Mouse (Mus musculus) C2C12 (cell line): ENCODE data around the gene Bco1. TPM values are rescaled to one million over a fixed set of nuclear protein-coding genes. Genes with fewer than 3 reads are reported as not detected.

Source experiments
- H3K27me3 ChIP-seq: one replicate; pipeline ENCODE4 v1.6.1; 2011; ENCODE audit not compliant: control insufficient read depth, insufficient read depth, insufficient read length
- H3K36me3 ChIP-seq: one replicate; pipeline ENCODE4 v1.6.1; 2011; ENCODE audit not compliant: control insufficient read depth, insufficient read depth
- H3K4me3 ChIP-seq: one replicate; pipeline ENCODE4 v1.5.1; 2011; ENCODE audit warnings: mild to moderate bottlenecking, control low read depth; ENCODE audit not compliant: poor library complexity, insufficient read depth, severe bottlenecking
- H3K79me2 ChIP-seq: one replicate; pipeline ENCODE4 v1.6.1; 2011; ENCODE audit not compliant: control insufficient read depth, insufficient read depth
- H3K79me3 ChIP-seq: one replicate; pipeline ENCODE4 v1.6.1; 2011; ENCODE audit warnings: low read depth, control low read depth
- H3ac ChIP-seq: one replicate; pipeline ENCODE3; 2011; ENCODE audit warnings: low read depth; ENCODE audit not compliant: control insufficient read depth, insufficient read length
- CEBPB ChIP-seq: IDR thresholded peaks from one replicate; pipeline ENCODE4 v1.6.1; 2011; ENCODE audit warnings: low read depth, mild to moderate bottlenecking, control low read depth, moderate library complexity
- CTCF ChIP-seq: IDR thresholded peaks from one replicate; pipeline ENCODE4 v1.5.1; 2011; ENCODE audit not compliant: control insufficient read depth, insufficient read depth, insufficient read length
- FOSL1 ChIP-seq: IDR thresholded peaks from one replicate; pipeline ENCODE4 v1.8.0; 2011; ENCODE audit warnings: mild to moderate bottlenecking, low read length; ENCODE audit not compliant: poor library complexity, insufficient read depth, severe bottlenecking
- MAX ChIP-seq: IDR thresholded peaks from one replicate; pipeline ENCODE4 v1.6.1; 2011; ENCODE audit warnings: mild to moderate bottlenecking, control low read depth
- MYOD1 ChIP-seq: IDR thresholded peaks from one replicate; pipeline ENCODE4 v1.6.1; 2011; ENCODE audit warnings: low read depth; ENCODE audit not compliant: control insufficient read depth, insufficient read length
- MYOG ChIP-seq: IDR thresholded peaks from one replicate; pipeline ENCODE4 v1.6.1; 2011; ENCODE audit not compliant: control insufficient read depth, insufficient read length; ENCODE audit errors: extremely low read depth
- USF1 ChIP-seq: IDR thresholded peaks from one replicate; pipeline ENCODE4 v1.6.1; 2011; ENCODE audit warnings: low read depth, mild to moderate bottlenecking, control low read depth, moderate library complexity
- polyA plus RNA-seq: library from polyadenylated mRNA; unstranded; fragments of >200 nt; fragmentation: generic; extraction: Trizol; gene quantifications from one replicate; pipeline ENCODE4 v1.2.1, GENCODE M21; 2012; ENCODE audit warnings: missing spikeins

Bco1 gene
- polyA plus RNA-seq, 1 experiment = not detected

DNA sequence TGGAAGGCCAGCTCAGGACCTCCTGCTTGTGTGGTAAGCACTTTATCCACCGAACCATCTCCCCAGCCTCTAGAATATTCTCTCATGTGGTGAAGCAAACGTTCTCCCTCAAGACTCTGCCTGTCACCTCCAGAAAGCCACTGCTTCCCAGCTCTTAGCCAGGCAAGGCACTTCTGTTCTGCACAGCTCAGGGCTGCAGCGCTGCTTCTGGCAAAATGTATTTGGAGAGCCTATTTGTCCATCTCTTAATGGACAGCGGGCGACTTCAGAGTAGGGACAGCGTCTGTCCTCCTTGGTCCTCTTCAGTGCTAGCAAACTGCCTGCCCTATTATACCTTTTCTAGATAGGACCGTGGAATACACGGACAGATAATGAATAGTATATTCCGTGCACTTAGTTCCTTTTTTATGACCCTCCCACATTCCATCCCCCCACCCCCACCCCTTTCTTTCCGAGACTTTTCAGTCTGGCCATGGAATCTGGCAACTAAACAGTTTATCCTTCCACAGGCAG is 1.5 kb downstream of the Bco1 start:
- TF ChIP-seq MYOD1 (no peak), FOSL1 (no peak), MAX (no peak), USF1 (no peak), MYOG (no peak), CTCF (no peak), CEBPB (no peak)
- Histone ChIP-seq H3K4me3 (no peak overlapping the region), H3ac (no peak overlapping the region), H3K79me3 (no peaks in the 10 kb centered on the region), H3K36me3 (no peaks in the 10 kb centered on the region), H3K79me2 (no peaks in the 10 kb centered on the region), H3K27me3 (peaks cover 7% of the 10 kb centered on the region)

DNA sequence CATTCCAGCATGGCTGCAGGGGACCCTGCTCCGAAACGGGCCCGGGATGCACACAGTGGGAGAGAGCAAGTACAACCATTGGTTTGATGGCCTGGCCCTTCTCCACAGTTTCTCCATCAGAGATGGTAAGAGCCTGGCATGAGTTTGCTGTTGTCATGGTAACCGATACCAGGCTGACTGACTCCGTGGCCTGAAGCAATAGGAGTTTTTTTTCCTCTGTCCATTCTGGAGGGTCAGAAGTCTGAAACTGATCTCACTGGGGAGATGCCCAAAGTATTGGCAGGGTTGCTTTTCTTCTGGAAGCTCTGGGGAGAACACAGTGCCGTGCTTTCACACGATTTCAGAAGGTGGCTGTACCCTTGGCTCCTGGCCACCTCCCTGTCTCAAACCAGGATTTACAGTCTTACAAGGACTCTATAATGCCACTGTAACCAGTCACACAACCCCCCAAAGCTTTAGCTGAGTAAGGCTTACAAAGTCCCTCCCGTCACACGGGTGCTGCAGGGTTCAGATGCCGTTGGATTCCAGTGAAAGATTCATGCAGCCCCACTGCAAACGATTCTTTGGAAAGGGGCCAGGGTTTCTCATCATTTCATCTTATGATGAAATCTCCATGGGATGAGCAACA is 2.0 kb downstream of the Bco1 start:
- Histone ChIP-seq H3K79me2 (no peaks in the 10 kb centered on the region), H3K36me3 (no peaks in the 10 kb centered on the region), H3K79me3 (no peaks in the 10 kb centered on the region), H3ac (no peak overlapping the region), H3K4me3 (no peak overlapping the region), H3K27me3 (peaks cover 4% of the 10 kb centered on the region)
- TF ChIP-seq CEBPB = no peak
- TF ChIP-seq MYOD1 = no peak
- no peak for TF ChIP-seq MAX
- TF ChIP-seq USF1 = no peak
- TF ChIP-seq FOSL1 = no peak
- TF ChIP-seq CTCF = no peak
- TF ChIP-seq MYOG = no peak

DNA sequence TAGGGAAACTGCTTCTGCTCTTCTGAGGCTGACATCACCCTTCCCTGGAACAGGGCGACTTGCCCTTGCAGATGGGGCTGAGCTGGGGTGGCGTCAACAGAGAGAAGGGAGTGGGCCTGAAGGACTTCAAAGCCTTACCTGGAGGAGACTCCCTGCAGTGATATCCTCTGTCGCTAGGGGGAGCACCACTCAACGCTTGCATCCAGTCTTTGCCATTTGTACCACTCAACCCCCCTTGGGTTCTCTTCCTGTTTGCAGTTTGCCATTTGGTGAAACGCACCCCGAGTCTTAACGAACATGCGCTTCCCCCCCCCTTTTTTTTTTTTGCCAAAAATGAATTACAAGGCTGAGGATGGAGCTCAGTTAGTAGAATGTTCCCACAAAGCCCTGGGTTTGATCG is 11.9 kb downstream of the Bco1 start:
- Histone ChIP-seq H3K27me3 (no peaks in the 10 kb centered on the region), H3K79me3 (no peaks in the 10 kb centered on the region), H3K36me3 (no peaks in the 10 kb centered on the region), H3K79me2 (no peaks in the 10 kb centered on the region), H3K4me3 (no peak overlapping the region), H3ac (no peak overlapping the region)
- no peak for TF ChIP-seq USF1
- no peak for TF ChIP-seq FOSL1
- no peak for TF ChIP-seq MYOD1
- TF ChIP-seq MYOG = no peak
- no peak for TF ChIP-seq MAX
- no peak for TF ChIP-seq CEBPB
- peak; percentile 77 for TF ChIP-seq CTCF

DNA sequence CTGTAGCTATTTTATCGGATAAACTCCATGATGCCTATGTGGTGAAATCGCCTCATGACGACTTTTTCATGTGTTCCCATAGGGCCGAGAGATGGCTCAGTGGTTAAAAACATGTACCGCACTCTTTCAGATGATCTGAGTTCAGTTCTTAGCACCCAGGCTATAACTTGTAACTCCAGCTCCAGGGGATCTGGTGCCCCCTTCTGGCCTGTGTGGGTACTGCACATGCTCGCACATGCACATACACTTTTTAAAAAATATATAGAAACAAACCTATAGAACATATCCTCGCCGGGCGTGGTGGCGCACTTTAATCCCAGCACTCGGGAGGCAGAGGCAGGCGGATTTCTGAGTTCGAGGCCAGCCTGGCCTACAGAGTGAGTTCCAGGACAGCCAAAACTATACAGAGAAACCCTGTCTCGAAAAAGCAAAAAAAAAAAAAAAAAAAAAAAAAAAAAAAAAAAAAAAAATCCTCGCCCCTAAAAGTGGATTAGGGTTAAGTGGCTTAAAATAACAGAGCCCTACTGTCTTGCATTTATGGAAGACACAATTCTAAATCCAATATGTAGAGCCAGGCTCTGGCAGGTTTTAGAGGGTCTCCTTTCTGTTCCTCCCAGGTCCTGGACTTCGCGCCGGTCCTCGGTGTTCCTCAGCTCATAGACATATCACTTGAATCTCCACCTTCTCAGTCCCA is 13.5 kb downstream of the Bco1 start:
- no peak overlapping the region for H3ac ChIP-seq
- H3K4me3 ChIP-seq = no peak overlapping the region
- H3K36me3 ChIP-seq = no peaks in the 10 kb centered on the region
- TF ChIP-seq MYOD1 (no peak), USF1 (no peak), CEBPB (no peak), CTCF (no peak), MYOG (no peak), MAX (no peak), FOSL1 (no peak)
- no peaks in the 10 kb centered on the region for H3K79me2 ChIP-seq
- H3K79me3 ChIP-seq = no peaks in the 10 kb centered on the region
- H3K27me3 ChIP-seq = no peaks in the 10 kb centered on the region

DNA sequence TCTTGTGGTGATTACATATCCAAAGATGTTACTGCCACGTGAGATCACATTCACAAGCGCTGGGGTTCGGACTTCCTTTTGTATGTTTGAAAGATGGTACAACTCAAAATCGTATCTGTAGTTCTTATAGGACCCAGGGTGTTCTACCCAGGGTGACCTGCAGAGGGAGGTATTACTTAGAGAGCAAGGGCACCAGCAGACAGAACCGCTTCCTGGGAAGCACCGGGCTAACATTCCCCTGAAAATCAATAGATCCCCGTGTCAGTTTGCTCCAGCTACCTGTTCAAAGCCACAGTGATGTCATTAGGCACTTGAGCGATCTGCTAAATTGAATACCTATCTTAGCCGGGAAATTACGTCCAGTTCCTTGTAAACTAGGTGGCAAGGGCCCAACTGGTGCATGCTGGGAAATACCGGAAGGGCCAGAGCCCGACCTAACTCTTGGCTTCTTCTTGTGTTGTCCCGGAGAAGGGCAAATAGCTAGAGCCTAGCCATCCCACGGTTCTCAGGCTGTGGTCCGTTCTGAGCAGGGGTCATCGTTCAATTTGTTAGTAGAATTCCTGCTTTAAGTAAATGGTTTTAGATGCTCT is 14.2 kb downstream of the Bco1 start:
- no peaks in the 10 kb centered on the region for H3K79me3 ChIP-seq
- H3K4me3 ChIP-seq = no peak overlapping the region
- no peak for TF ChIP-seq USF1
- no peak for TF ChIP-seq CTCF
- TF ChIP-seq CEBPB = no peak
- no peak for TF ChIP-seq MAX
- TF ChIP-seq FOSL1 = no peak
- TF ChIP-seq MYOG = no peak
- TF ChIP-seq MYOD1 = no peak
- H3K27me3 ChIP-seq = no peaks in the 10 kb centered on the region
- H3K36me3 ChIP-seq = no peaks in the 10 kb centered on the region
- no peak overlapping the region for H3ac ChIP-seq
- H3K79me2 ChIP-seq = no peaks in the 10 kb centered on the region
